Comparison of ENCODE assay signal across 12 mouse cellular contexts in the genomic region with DNA sequence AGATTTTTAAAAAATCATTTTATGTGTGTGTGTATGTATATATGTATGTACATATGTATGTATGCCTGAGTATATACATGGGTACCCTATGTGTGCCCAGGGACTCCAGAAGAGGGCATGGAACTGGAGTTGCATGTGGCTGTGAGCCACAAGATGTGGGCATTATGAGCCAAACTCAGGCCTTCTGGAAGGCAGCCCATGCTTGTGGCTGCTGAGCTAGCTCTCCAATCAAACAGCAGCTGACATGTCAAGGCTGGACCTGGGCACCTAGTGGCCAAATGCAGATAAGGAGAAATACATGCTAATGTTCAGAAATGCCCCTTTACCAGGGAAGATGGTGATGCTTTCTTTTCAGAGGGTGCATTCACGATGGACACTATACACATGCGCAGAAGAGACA.
A peak's percentile ranks its signal among the peaks of the same experiment; 100 is the strongest.
DNase-seq lines count a peak whose midpoint lies in the region; ATAC-seq and TF ChIP-seq lines count a peak whose summit lies in the region.
"Had no signal": no experiment of that assay in that cellular context is flagged by ENCODE, and none has a peak within 500 bp of the region (broad histone marks: within the 10 kb centered on the region; RNA-seq: fewer than 3 reads in every experiment).

No protein-coding gene starts in this region.

- intact Hi-C loops in left cerebral cortex, postnatal 4 days (cut with DNase I): no loop called here
- intact Hi-C loops in left cerebral cortex, postnatal 36 days (cut with DNase I): no loop called here

- H3K9me3 ChIP-seq in stomach, embryonic 15.5 days: no peaks in the 10 kb centered on the region
- H3K9me3 ChIP-seq: midbrain, embryonic 10.5 days had no signal

- TF ChIP-seq POLR2A in lung, adult 2 months (IDR thresholded peaks at IDR 0.05; ENCODE audit: borderline replicate concordance, extremely low read depth, low read depth, low read length): no peak

- ATAC-seq in stomach, embryonic 15.5 days (ENCODE audit: insufficient read depth, low FRiP score, low read depth): no peak

- no peak for TF ChIP-seq CTCF in lung, adult 2 months (IDR thresholded peaks at IDR 0.05; ENCODE audit: insufficient read depth, low read length)

- no peak overlapping the region for H3K4me2 ChIP-seq in stomach, embryonic 15.5 days
- H3K4me2 ChIP-seq: hindbrain, embryonic 14.5 days had no signal

- no peak overlapping the region for H3K9ac ChIP-seq in stomach, embryonic 15.5 days
- H3K9ac ChIP-seq: hindbrain, embryonic 14.5 days had no signal

- 0 out of 2 replicates have a peak overlapping the region, but pooled peaks have one; percentile 5 for H3K27ac ChIP-seq in stomach, embryonic 15.5 days
- H3K27ac ChIP-seq: hindbrain, embryonic 14.5 days; midbrain, embryonic 10.5 days had no signal

- no peak overlapping the region for H3K4me3 ChIP-seq in stomach, embryonic 15.5 days (replicated peaks)
- H3K4me3 ChIP-seq in lung, adult 2 months (replicated peaks; ENCODE audit: extremely low read depth, low read depth, low read length): no peak overlapping the region
- H3K4me3 ChIP-seq: midbrain, embryonic 10.5 days had no signal

- H3K4me1 ChIP-seq in stomach, embryonic 15.5 days: no peaks in the 10 kb centered on the region
- peaks cover 5% of the 10 kb centered on the region for H3K4me1 ChIP-seq in lung, adult 2 months (ENCODE audit: control insufficient read depth, insufficient read depth, low read length)

- 69% methylated on average over 2 of the region's 2 CpGs for WGBS in stomach, embryonic 15.5 days
- WGBS in lung, adult 2 months: 78% methylated on average over 2 of the region's 2 CpGs

- H3K36me3 ChIP-seq in stomach, embryonic 15.5 days: no peaks in the 10 kb centered on the region
- H3K36me3 ChIP-seq: midbrain, embryonic 10.5 days had no signal

- peak; percentile 52 to 81 for DNase-seq in adrenal gland, adult (ENCODE audit: inconsistent age in 2 of 2, low spot score in 1 of 2)
- DNase-seq in adrenal gland, postnatal 4 days (ENCODE audit: low spot score in 2 of 2): no peak
- peak; percentile 54 for DNase-seq in left cerebral cortex, postnatal 4 days
- DNase-seq in left cerebral cortex, postnatal 36 days (ENCODE audit: low spot score in 2 of 2): no peak
- DNase-seq in cerebellum, postnatal 25 days: peak; percentile 74 to 83
- no peak for DNase-seq in ovary, postnatal 36 days (ENCODE audit: low spot score)
- DNase-seq in lung, adult 2 months: no peak
- DNase-seq: kidney, postnatal 25 days; right cerebral cortex, adult 18-20 months had no signal

- H3K27me3 ChIP-seq in stomach, embryonic 15.5 days (replicated peaks): no peaks in the 10 kb centered on the region

Comparison
In these comparisons a context has a peak if more than half of its experiments do, and no peak if none do; other contexts are left out.
1. DNase-seq: peak in adrenal gland, adult (2 of 2), left cerebral cortex, postnatal 4 days (single experiment) and cerebellum, postnatal 25 days (2 of 2); none in adrenal gland, postnatal 4 days (0 of 2), left cerebral cortex, postnatal 36 days (0 of 2), ovary, postnatal 36 days (single experiment) and lung, adult 2 months (single experiment).